Mouse (Mus musculus) erythroid progenitor cell, adult 5-6 weeks (primary cell): ENCODE results near the gene Zbtb14. TPM values are rescaled to one million over a fixed set of nuclear protein-coding genes. Genes with fewer than 3 reads are reported as not detected.

Experiments used
- ATAC-seq: replicated peaks from 2 replicates; pipeline ENCODE4 v1.8.0; 2016; ENCODE audit warnings: moderate number of reproducible peaks, mild to moderate bottlenecking, moderate TSS enrichment, inconsistent platforms; ENCODE audit not compliant: poor library complexity, low FRiP score, severe bottlenecking
- total RNA-seq, 2 experiments: library from RNA; stranded (forward) in 1 of 2; stranded (reverse) in 1 of 2; fragments of 150-400 nt in 1 of 2; fragments of 186-747, 209-891 nt in 1 of 2; gene quantifications; 2 replicates each; pipeline versions ENCODE4 v1.2.3 to v1.2.4; 2015 to 2017; ENCODE audit warnings: low replicate concordance in 2 of 2

Zbtb14 gene
- total RNA-seq (2015; ENCODE audit: low replicate concordance) (20.5 and 25.9 TPM in 2 replicates), total RNA-seq (2017; ENCODE audit: low replicate concordance) (26.8 and 28.1 TPM in 2 replicates)

- ATAC-seq: peak; percentile 87
Measured at GRCm38 (mm10) chr17:69382511-69383100, at the start of gene Zbtb14. Gene Zbtb14 (plus strand): TSS chr17:69383050.

DNA sequence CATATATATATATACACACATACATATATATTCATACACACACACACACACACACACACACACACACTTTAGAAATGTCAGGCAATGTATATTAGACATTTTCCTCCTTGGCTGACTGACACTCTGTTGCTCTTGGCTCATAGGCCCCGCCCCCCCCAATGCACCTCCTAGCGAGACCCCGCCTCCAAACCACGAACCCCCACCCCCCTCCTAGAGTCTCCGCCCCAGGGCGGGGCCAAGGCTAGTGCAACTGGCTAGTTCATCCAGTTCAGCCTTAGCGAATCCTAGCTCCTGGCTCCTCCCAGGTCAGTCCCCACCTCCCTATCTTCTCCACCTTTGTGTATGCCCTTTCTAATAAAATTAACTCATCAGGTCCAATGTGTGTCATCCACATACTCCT, 36.8 kb upstream of the Zbtb14 start:
- no peak for ATAC-seq

DNA sequence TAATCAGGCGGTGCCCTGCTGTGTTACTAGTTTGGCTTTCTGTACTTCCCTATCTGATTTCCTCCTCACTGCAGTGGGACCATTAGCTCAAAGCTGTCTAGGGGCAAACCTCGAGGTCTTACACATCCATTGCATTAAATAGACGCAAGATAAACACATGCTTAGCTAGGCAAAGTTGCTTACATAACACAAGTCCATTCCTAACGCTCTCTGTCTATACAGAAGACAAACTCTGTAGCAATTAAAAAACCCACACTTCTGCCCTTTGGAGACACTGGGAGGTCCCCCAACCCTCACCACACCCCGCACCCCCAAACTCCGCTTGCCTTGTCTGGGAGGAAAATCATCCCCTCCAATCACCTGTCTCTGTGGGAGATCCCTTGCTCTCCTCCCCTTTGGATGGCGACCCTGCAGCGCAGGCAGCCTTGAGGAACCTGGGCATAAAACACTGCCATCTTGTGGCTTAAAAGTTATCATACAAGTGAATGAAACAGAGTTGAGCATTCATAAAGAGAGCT, 33.8 kb upstream of the Zbtb14 start:
- ATAC-seq: no peak

- peak; percentile 65 for ATAC-seq
Measured at GRCm38 (mm10) chr17:69365049-69365448, 17.8 kb upstream of the Zbtb14 start.

GRCm38 (mm10) chr17:69380838-69381237, 2.0 kb upstream of the Zbtb14 start:
- ATAC-seq: no peak

DNA sequence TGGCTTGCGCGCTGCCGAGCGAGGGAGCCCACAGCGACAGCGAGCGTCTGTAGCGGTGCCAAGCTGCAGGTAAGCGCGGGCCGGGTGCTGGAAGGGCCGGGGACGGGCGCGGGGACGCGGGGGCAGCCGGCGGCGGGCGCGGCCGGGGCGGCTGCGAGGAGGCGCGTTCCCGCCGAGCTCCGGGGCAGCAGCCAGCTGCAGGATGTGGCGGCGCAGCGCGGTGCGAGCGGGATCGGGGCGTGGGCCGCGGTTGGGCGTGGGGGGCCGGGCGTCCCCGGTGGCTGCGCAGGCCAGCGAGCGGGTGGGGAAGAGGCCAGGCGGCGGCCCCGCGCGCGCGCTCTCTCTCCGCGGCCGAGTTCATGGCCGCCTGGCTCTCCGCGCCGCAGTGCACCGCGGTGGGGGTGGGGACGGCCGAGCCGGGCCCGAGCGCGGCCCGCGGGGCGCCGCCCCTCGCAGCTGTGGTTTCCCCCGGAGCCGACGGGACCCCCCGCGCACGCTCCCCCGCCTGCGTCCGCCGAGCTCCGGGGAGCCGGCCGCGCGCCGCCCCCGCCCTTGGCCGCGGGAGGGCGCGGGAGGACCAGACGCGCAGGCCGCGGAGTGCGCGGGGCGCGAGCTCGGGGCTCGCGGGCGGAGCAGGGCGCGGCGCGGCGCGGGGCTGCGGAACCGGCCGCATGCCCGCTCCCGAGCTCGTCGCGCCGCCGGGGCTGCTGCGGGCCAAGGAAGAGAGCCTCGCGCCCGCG, 521 bp downstream of the Zbtb14 start:
- peak; percentile 68 for ATAC-seq

- peak; percentile 32 for ATAC-seq
Measured at GRCm38 (mm10) chr17:69383941-69384665, 1.3 kb downstream of the Zbtb14 start.

GRCm38 (mm10) chr17:69396147-69397033, 13.5 kb downstream of the Zbtb14 start:
- ATAC-seq: peak; percentile 86

GRCm38 (mm10) chr17:69397163-69397562, 14.3 kb downstream of the Zbtb14 start:
- 0 out of 2 replicates have a peak, but pooled peaks have one; percentile 20 for ATAC-seq

DNA sequence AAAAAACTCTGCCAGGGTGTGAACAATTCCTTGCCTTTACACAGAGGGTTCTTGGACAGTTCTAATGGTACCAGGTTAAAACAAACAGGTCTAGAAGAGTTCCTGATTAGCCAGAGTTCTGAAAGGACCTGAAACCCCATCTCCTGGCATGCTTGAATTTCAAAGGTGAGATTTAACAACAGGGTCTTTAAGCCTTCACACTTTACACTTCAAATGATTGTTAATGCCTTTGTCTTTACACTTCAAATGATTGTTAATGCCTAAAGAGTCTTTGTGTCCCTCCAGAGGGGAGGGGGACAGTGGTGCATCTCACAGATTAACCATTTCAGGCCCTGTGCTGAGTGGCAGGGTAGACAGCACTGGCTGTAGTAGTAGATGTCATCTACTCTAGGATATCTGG, 15.2 kb downstream of the Zbtb14 start:
- ATAC-seq: no peak

DNA sequence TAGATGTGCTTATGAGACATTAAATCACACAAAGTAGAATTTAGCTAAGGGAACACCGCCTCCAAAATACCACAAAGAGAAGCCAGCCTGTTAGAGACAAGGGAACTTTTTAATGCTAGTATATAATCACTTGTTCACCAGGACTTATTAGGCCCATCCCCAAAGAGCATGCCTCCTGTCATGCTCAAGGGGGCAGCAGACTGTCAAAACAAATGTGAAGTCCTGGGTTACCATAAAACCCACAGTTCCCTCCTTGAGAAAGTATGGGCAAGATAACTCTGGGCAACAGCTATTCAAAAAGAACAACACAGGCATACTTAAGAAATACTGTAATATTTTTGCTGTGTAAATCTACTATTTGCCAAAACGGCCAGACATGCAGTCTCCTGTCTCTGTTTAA, 18.3 kb downstream of the Zbtb14 start:
- ATAC-seq: no peak

- ATAC-seq: no peak
Measured at GRCm38 (mm10) chr17:69416163-69416562, 33.3 kb downstream of the Zbtb14 start.

- peak; percentile 99 for ATAC-seq
Measured at GRCm38 (mm10) chr17:69416920-69417661, 34.2 kb downstream of the Zbtb14 start.

GRCm38 (mm10) chr17:69417724-69418373, 35.0 kb downstream of the Zbtb14 start:
- peak; percentile 32; the same call in 1 of the 2 replicates for ATAC-seq

DNA sequence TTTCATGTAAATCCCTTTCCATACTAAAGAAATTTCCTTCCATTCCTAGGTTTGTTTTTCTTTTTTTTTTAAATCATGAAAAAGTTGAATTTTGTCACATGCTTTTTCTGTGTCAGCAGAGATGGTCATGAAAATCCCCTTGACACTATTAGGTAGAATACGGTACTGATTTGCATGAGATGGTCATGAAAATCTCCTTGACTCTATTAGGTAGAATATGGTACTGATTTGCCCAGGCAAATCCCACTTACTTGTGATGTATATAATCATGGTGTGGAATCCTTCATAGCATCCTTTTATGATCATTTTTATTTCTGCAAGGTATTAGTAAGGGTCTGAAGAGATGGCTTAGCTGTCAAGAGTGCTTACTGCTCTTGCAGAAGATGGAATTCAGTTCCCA, 38.7 kb downstream of the Zbtb14 start:
- no peak for ATAC-seq

GRCm38 (mm10) chr17:69437836-69438235, 55.0 kb downstream of the Zbtb14 start:
- ATAC-seq: no peak

GRCm38 (mm10) chr17:69438486-69438885, 55.6 kb downstream of the Zbtb14 start:
- no peak for ATAC-seq

GRCm38 (mm10) chr17:69438990-69439491, 56.2 kb downstream of the Zbtb14 start, which contains the start of gene Akain1:
Gene Akain1 (plus strand): TSS chr17:69439326.
- ATAC-seq: peak; percentile 57
